Mouse (Mus musculus) lung, postnatal 25 days (tissue): ENCODE data around the gene Lrrc73.

Experiments
- DNase-seq: peaks from one replicate; pipeline ENCODE4 v3.0.0; 2022; ENCODE audit warnings: low spot score

Gene Lrrc73

GRCm38 (mm10) chr17:46262201-46262694 is 8.9 kb downstream of the Lrrc73 start:
- no peak for DNase-seq

- no peak for DNase-seq
These were observed 12.2 kb downstream of the Lrrc73 start for GRCm38 (mm10) chr17:46265502-46265901.

- peak; percentile 76 for DNase-seq
These were observed 12.7 kb downstream of the Lrrc73 start for GRCm38 (mm10) chr17:46265918-46266618.

GRCm38 (mm10) chr17:46266986-46267385 is 13.7 kb downstream of the Lrrc73 start:
- DNase-seq: no peak

GRCm38 (mm10) chr17:46267511-46267910 is 14.2 kb downstream of the Lrrc73 start:
- no peak for DNase-seq

GRCm38 (mm10) chr17:46268026-46268720 is 14.8 kb downstream of the Lrrc73 start:
- no peak for DNase-seq

GRCm38 (mm10) chr17:46269771-46270534 is 16.6 kb downstream of the Lrrc73 start:
- no peak for DNase-seq

GRCm38 (mm10) chr17:46272058-46272457 is 18.7 kb downstream of the Lrrc73 start:
- DNase-seq: no peak

GRCm38 (mm10) chr17:46272675-46273074 is 19.3 kb downstream of the Lrrc73 start:
- DNase-seq: no peak

GRCm38 (mm10) chr17:46273803-46274236 is 20.5 kb downstream of the Lrrc73 start:
- DNase-seq: no peak

- DNase-seq: no peak
These were observed 21.1 kb downstream of the Lrrc73 start for GRCm38 (mm10) chr17:46274465-46274864.

GRCm38 (mm10) chr17:46275034-46275433 is 21.7 kb downstream of the Lrrc73 start:
- no peak for DNase-seq

- no peak for DNase-seq
These were observed 22.2 kb downstream of the Lrrc73 start for GRCm38 (mm10) chr17:46275506-46275905.

GRCm38 (mm10) chr17:46277586-46277985 is 24.3 kb downstream of the Lrrc73 start:
- no peak for DNase-seq

GRCm38 (mm10) chr17:46278011-46278765 is 24.9 kb downstream of the Lrrc73 start:
- no peak for DNase-seq

- DNase-seq: peak; percentile 80
These were observed 29.3 kb downstream of the Lrrc73 start, which contains the start of gene Tjap1 for GRCm38 (mm10) chr17:46282483-46283123. Gene Tjap1 (minus strand): TSS chr17:46283026.

GRCm38 (mm10) chr17:46283140-46283539 is 29.8 kb downstream of the Lrrc73 start:
- DNase-seq: no peak

GRCm38 (mm10) chr17:46283911-46284310 is 30.6 kb downstream of the Lrrc73 start:
- no peak for DNase-seq

GRCm38 (mm10) chr17:46284653-46285052 is 31.3 kb downstream of the Lrrc73 start:
- DNase-seq: no peak

- no peak for DNase-seq
These were observed 32.1 kb downstream of the Lrrc73 start for GRCm38 (mm10) chr17:46285407-46285806.

GRCm38 (mm10) chr17:46287678-46288095 is 34.4 kb downstream of the Lrrc73 start:
- peak; percentile 23 for DNase-seq
